Mouse (Mus musculus) MEL (cell line): Measurements from ENCODE around the gene Myo18b. TPM values are rescaled to one million over a fixed set of nuclear protein-coding genes. Genes with fewer than 3 reads are reported as not detected.

Source experiments
- DNase-seq: peaks from one replicate; pipeline ENCODE4 v3.0.0; 2011; ENCODE audit warnings: low read depth, low spot score
- H3K27ac ChIP-seq: 2 replicates; pipeline ENCODE4 v1.5.1; 2012; ENCODE audit warnings: low read depth, mild to moderate bottlenecking, control low read depth, low read length, moderate library complexity; ENCODE audit not compliant: control insufficient read depth
- H3K27me3 ChIP-seq, 2 experiments: fragments of 150-350 bp in 1 of 2; sonication (generic) in 1 of 2; 2 replicates each; pipeline ENCODE4 v1.6.1; 2012; ENCODE audit warnings: low read length in 2 of 2, mild to moderate bottlenecking in 2 of 2, improper control_type of control experiment in 1 of 2, moderate library complexity in 1 of 2; ENCODE audit not compliant: insufficient read depth in 2 of 2, control insufficient read depth in 1 of 2
- H3K36me3 ChIP-seq, 2 experiments: 2 replicates each; pipeline ENCODE4 v1.6.1; 2012 to 2014; ENCODE audit warnings: low read length in 2 of 2, improper control_type of control experiment in 1 of 2, inconsistent platforms in 1 of 2, mild to moderate bottlenecking in 1 of 2; ENCODE audit not compliant: insufficient read depth in 2 of 2, control insufficient read depth in 1 of 2
- H3K4me1 ChIP-seq, 2 experiments: fragments of 150-350 bp in 1 of 2; sonication (generic) in 1 of 2; 2 replicates each; pipeline ENCODE4 v1.6.1; 2012; ENCODE audit warnings: low read length in 2 of 2, improper control_type of control experiment in 1 of 2, mild to moderate bottlenecking in 1 of 2; ENCODE audit not compliant: insufficient read depth in 2 of 2, control insufficient read depth in 1 of 2
- H3K4me3 ChIP-seq, 2 experiments: fragments of 150-350 bp in 1 of 2; sonication (generic) in 1 of 2; 2 replicates each; pipeline ENCODE4 v1.5.1; 2012; ENCODE audit warnings: low read depth in 2 of 2, low read length in 2 of 2, mild to moderate bottlenecking in 2 of 2, moderate library complexity in 2 of 2, control low read depth in 1 of 2, improper control_type of control experiment in 1 of 2; ENCODE audit not compliant: control insufficient read depth in 1 of 2, insufficient read depth in 1 of 2
- H3K79me2 ChIP-seq: 2 replicates; pipeline ENCODE4 v1.6.1; 2012; ENCODE audit warnings: mild to moderate bottlenecking, low read length, moderate library complexity; ENCODE audit not compliant: control insufficient read depth, poor library complexity, insufficient read depth
- H3K9ac ChIP-seq: 2 replicates; pipeline ENCODE4 v1.6.1; 2012; ENCODE audit warnings: low read depth, mild to moderate bottlenecking, control low read depth, low read length, moderate library complexity; ENCODE audit not compliant: control insufficient read depth, poor library complexity, severe bottlenecking
- H3K9me3 ChIP-seq: fragments of 150-350 bp; sonication (generic); replicated peaks from 2 replicates; pipeline ENCODE4 v1.6.1; 2012; ENCODE audit warnings: mild to moderate bottlenecking, low read length, improper control_type of control experiment, moderate library complexity; ENCODE audit not compliant: insufficient read depth
- BHLHE40 ChIP-seq: IDR thresholded peaks from 2 replicates; pipeline ENCODE4 v1.6.1; 2012; ENCODE audit warnings: low read depth, mild to moderate bottlenecking, inconsistent platforms, low read length, improper control_type of control experiment, borderline replicate concordance
- CHD1 ChIP-seq: IDR thresholded peaks from 2 replicates; pipeline ENCODE4 v1.6.1; 2012; ENCODE audit warnings: low read depth, mild to moderate bottlenecking, inconsistent platforms, low read length, improper control_type of control experiment
- E2F4 ChIP-seq: IDR thresholded peaks from 2 replicates; pipeline ENCODE4 v1.6.1; 2011; ENCODE audit warnings: low read depth, low read length, improper control_type of control experiment, borderline replicate concordance
- ELF1 ChIP-seq: IDR thresholded peaks from 2 replicates; pipeline ENCODE4 v1.6.1; 2014; ENCODE audit warnings: low read depth, mild to moderate bottlenecking, inconsistent platforms, low read length, improper control_type of control experiment, moderate library complexity
- ETS1 ChIP-seq: IDR thresholded peaks from 2 replicates; pipeline ENCODE4 v1.6.1; 2012; ENCODE audit warnings: low read depth, mild to moderate bottlenecking, inconsistent platforms, low read length, improper control_type of control experiment, moderate library complexity
- JUND ChIP-seq: IDR thresholded peaks from 2 replicates; pipeline ENCODE4 v1.6.1; 2011; ENCODE audit warnings: low read depth, mild to moderate bottlenecking, improper control_type of control experiment, low read length
- KAT2A ChIP-seq: conservative IDR thresholded peaks from 2 replicates; pipeline ENCODE4 v1.6.1; 2012; ENCODE audit warnings: low read depth, low read length, improper control_type of control experiment, inconsistent platforms
- MAFK ChIP-seq: IDR thresholded peaks from 2 replicates; pipeline ENCODE4 v1.6.1; 2011; ENCODE audit warnings: low read depth, mild to moderate bottlenecking, low read length, improper control_type of control experiment, borderline replicate concordance
- MAX ChIP-seq: IDR thresholded peaks from 2 replicates; pipeline ENCODE4 v1.6.1; 2011; ENCODE audit warnings: low read length, improper control_type of control experiment
- MYC ChIP-seq: IDR thresholded peaks from 2 replicates; pipeline ENCODE4 v1.6.1; 2011; ENCODE audit warnings: low read depth, mild to moderate bottlenecking, low read length, improper control_type of control experiment, moderate library complexity
- NRF1 ChIP-seq: IDR thresholded peaks from 2 replicates; pipeline ENCODE4 v1.6.1; 2014; ENCODE audit warnings: low read depth, mild to moderate bottlenecking, inconsistent platforms, low read length, improper control_type of control experiment, moderate library complexity; ENCODE audit not compliant: poor library complexity, insufficient read depth, severe bottlenecking
- RAD21 ChIP-seq: IDR thresholded peaks from 2 replicates; pipeline ENCODE4 v1.6.1; 2011; ENCODE audit warnings: mild to moderate bottlenecking, low read depth, low read length, improper control_type of control experiment
- RCOR1 ChIP-seq: IDR thresholded peaks from 2 replicates; pipeline ENCODE4 v1.6.1; 2012; ENCODE audit warnings: low read depth, mild to moderate bottlenecking, inconsistent platforms, low read length, improper control_type of control experiment
- UBTF ChIP-seq: IDR thresholded peaks from 2 replicates; pipeline ENCODE4 v1.6.1; 2012; ENCODE audit warnings: low read depth, mild to moderate bottlenecking, inconsistent platforms, low read length, improper control_type of control experiment, moderate library complexity, borderline replicate concordance; ENCODE audit not compliant: insufficient read depth
- USF1 ChIP-seq: IDR thresholded peaks from 2 replicates; pipeline ENCODE4 v1.6.1; 2014; ENCODE audit warnings: low read depth, mild to moderate bottlenecking, inconsistent platforms, low read length, improper control_type of control experiment, moderate library complexity
- ZC3H11A ChIP-seq: IDR thresholded peaks from 2 replicates; pipeline ENCODE4 v1.6.1; 2012; ENCODE audit warnings: low read depth, mild to moderate bottlenecking, inconsistent platforms, low read length, improper control_type of control experiment
- ZMIZ1 ChIP-seq: IDR thresholded peaks from 2 replicates; pipeline ENCODE4 v1.6.1; 2012; ENCODE audit warnings: low read depth, mild to moderate bottlenecking, inconsistent platforms, low read length, improper control_type of control experiment, moderate library complexity
- ZNF384 ChIP-seq: IDR thresholded peaks from 2 replicates; pipeline ENCODE4 v1.6.1; 2012; ENCODE audit warnings: low read depth, mild to moderate bottlenecking, inconsistent platforms, low read length, improper control_type of control experiment
- polyA plus RNA-seq, 2 experiments: library from polyadenylated mRNA; stranded (reverse) in 1 of 2; unstranded in 1 of 2; fragments of >175 nt in 1 of 2; fragments of >200 nt in 1 of 2; gene quantifications; 2 replicates each; pipeline versions ENCODE4 v1.2.1 to v1.2.4; 2012; ENCODE audit warnings: low replicate concordance in 2 of 2, low read depth in 1 of 2; ENCODE audit not compliant: insufficient read length in 2 of 2, insufficient read depth in 1 of 2, missing spikeins in 1 of 2
- total RNA-seq: library from RNA; depleted of rRNA; stranded (reverse); fragments of 300-350 nt; gene quantifications from 2 replicates; pipeline ENCODE4 v1.2.3, GENCODE M21; 2012

Myo18b gene
- total and polyA plus RNA-seq, 3 experiments: not detected

DNA sequence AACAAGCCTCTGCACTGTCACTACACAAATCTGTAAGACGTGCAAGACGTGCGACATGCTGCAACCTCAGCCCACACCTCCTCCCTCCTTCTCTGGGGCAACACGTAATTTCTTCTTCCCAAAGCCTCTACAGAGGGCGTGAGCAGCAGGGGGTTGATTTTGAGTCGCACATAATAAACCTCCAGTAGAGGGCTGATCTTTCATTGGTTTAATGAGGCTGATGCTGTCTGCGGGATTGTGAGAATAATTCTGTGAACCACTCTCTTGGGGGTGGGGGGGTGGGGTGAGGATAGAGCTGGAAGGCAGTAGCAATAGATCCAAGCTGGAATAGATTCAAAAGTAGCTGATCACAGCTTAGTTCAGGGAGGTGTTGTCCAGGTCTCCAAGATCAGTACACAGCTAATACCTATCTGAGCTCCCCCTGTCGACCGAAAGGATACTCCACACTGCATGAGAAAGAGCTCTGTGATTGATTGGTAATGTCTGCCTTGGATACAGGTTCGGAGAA lies 235.2 kb downstream of the Myo18b start:
- H3K27ac ChIP-seq: no peak overlapping the region
- TF ChIP-seq BHLHE40: no peak
- TF ChIP-seq ZMIZ1: no peak
- TF ChIP-seq MAFK: no peak
- TF ChIP-seq ELF1: no peak
- DNase-seq: no peak
- no peaks in the 10 kb centered on the region for H3K4me1 ChIP-seq
- no peak overlapping the region for H3K9ac ChIP-seq
- H3K36me3 ChIP-seq: no peaks in the 10 kb centered on the region
- no peak overlapping the region for H3K4me3 ChIP-seq
- no peaks in the 10 kb centered on the region for H3K9me3 ChIP-seq
- H3K27me3 ChIP-seq: no peaks in the 10 kb centered on the region
- no peaks in the 10 kb centered on the region for H3K79me2 ChIP-seq

GRCm38 (mm10) chr5:112659295-112659694 lies 236.9 kb downstream of the Myo18b start:
- no peak overlapping the region for H3K9ac ChIP-seq
- TF ChIP-seq JUND (no peak), MYC (no peak), ETS1 (no peak), USF1 (no peak), MAX (no peak), UBTF (no peak), BHLHE40 (no peak), ZC3H11A (no peak), KAT2A (no peak), NRF1 (no peak), E2F4 (no peak), ELF1 (no peak), RAD21 (no peak), RCOR1 (no peak), CHD1 (no peak), ZNF384 (no peak)
- no peaks in the 10 kb centered on the region for H3K27me3 ChIP-seq
- no peaks in the 10 kb centered on the region for H3K36me3 ChIP-seq
- H3K4me1 ChIP-seq: no peaks in the 10 kb centered on the region
- H3K9me3 ChIP-seq: no peaks in the 10 kb centered on the region
- no peak overlapping the region for H3K27ac ChIP-seq
- H3K4me3 ChIP-seq: no peak overlapping the region
- no peaks in the 10 kb centered on the region for H3K79me2 ChIP-seq
- no peak for DNase-seq
